Mouse (Mus musculus): ENCODE data around the gene Clcnkb. TPM values are rescaled to one million over a fixed set of nuclear protein-coding genes. Genes with fewer than 3 reads are reported as not detected.
A peak's percentile ranks its signal among the peaks of the same experiment; 100 is the strongest.

Gene Clcnkb
- polyA plus RNA-seq, 1 experiment, result not detected

DNA sequence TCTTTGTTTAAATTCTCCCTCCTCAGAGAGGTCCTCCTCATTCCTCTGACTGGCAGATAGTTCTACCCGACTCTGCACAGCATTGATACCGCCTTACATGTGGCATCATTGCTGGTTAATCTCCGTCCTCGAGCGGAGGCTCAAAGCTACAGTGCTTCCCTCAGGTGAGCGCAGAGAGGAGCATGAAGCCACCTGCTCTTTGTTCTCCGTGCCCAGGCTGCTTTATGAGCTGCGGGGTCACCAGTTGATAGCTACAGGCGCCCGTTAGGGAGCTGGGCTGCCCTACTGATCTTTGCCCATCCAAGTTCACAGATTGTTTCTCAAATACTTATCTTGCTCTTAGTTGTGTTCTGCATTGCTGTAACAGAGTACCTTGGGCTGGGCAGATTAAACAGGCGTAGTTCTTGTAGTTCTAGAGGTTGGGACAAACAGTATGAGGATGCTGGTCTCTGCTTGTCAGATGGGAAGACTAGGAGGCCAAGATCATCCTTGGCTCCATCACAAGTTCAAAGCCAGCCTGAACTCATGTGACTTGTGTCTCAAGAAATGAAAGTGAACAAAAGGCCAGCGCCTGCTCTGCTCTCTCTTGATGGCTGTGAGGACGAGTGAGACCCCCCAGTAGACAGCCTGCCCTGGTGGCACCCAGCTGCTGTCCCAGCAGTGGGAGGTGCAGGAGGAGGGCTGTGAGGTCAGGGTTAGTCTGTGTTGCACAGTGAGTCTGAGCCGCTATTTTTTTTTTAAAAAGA is 40.6 kb upstream of the Clcnkb start:
- peaks cover 41% of the 10 kb centered on the region for H3K4me1 ChIP-seq (ENCODE audit: control insufficient read depth, insufficient read depth, low read length)
- H3K4me3 ChIP-seq (ENCODE audit: insufficient read depth, low read depth, low read length), result no peak overlapping the region
- H3K27ac ChIP-seq (ENCODE audit: insufficient read depth, low read depth, low read length), result peak overlapping the region; percentile 74; the same call in 1 of the 2 replicates
- TF ChIP-seq CTCF (IDR thresholded peaks at IDR 0.05; ENCODE audit: insufficient read depth, low read depth, low read length) (no peak), POLR2A (IDR thresholded peaks at IDR 0.05; ENCODE audit: insufficient read depth, low read depth, low read length) (no peak)
- WGBS, result 93% methylated on average over 14 of the region's 14 CpGs

DNA sequence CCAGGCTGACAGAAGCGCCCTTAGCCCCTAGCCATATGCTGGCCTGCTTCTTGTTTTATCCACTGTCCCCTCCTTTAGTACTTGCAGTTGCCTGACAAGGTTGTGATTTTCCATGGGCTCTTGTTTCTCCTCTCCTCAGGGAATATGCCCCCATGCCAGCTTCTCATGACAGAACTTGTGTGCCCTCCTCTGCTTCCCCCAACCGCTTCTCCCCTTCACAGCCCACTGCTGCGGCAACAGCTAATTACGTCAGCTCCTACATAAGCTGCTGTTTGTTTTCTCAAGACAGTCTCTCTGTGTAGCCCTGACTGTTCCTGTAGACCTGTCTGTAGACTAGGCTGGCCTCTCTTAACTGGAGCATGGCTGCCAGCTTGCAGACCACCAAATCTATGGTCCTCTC is 39.7 kb upstream of the Clcnkb start:
- WGBS, result 31% methylated on average over 4 of the region's 4 CpGs
- TF ChIP-seq POLR2A (IDR thresholded peaks at IDR 0.05; ENCODE audit: insufficient read depth, low read depth, low read length) (no peak), CTCF (IDR thresholded peaks at IDR 0.05; ENCODE audit: insufficient read depth, low read depth, low read length) (no peak)
- Histone ChIP-seq H3K4me1 (ENCODE audit: control insufficient read depth, insufficient read depth, low read length) (peaks cover 35% of the 10 kb centered on the region), H3K4me3 (ENCODE audit: insufficient read depth, low read depth, low read length) (no peak overlapping the region), H3K27ac (ENCODE audit: insufficient read depth, low read depth, low read length) (peak overlapping the region; percentile 74)

DNA sequence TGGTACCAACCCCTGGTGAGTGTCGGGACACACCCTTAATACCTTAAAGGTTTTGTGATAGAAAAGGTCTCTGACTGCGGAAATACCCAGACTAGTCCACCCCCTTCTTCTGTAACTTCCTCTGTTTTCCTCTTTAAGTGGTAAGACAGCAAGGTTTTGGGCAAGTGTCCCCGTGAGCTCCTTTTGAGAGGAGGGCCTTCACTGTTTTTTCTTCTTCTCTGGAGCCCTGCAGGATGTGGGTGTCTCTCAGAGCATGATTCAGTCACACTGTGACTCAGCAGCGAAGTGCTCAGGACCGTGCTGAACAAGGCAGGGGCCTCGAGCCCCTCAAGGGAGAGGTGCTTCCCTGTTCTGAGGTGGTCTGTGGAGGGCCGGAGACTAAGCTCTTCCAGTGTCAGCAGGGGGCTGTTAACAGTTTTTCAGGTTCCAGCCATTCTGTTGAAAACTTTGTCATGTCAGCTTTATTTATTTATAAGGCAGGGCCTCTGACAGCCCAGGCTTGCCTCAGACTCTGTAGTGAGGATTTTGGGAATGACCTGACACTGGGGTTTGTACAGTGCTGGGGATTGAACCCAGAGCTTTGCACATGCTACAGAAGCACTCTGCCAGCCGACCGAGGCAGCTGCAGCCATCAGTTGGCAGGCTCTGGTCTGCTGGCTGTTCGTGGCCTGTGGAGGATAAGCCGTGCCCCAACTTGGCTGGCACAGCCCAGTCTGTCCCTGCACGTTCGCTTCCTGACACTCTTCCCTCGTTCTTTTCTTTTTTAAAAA is 39.0 kb upstream of the Clcnkb start:
- TF ChIP-seq CTCF (IDR thresholded peaks at IDR 0.05; ENCODE audit: insufficient read depth, low read depth, low read length) (no peak), POLR2A (IDR thresholded peaks at IDR 0.05; ENCODE audit: insufficient read depth, low read depth, low read length) (no peak)
- Histone ChIP-seq H3K4me1 (ENCODE audit: control insufficient read depth, insufficient read depth, low read length) (peaks cover 36% of the 10 kb centered on the region), H3K27ac (ENCODE audit: insufficient read depth, low read depth, low read length) (peak overlapping the region; percentile 74), H3K4me3 (ENCODE audit: insufficient read depth, low read depth, low read length) (no peak overlapping the region)
- WGBS, result 31% methylated on average over 14 of the region's 14 CpGs

DNA sequence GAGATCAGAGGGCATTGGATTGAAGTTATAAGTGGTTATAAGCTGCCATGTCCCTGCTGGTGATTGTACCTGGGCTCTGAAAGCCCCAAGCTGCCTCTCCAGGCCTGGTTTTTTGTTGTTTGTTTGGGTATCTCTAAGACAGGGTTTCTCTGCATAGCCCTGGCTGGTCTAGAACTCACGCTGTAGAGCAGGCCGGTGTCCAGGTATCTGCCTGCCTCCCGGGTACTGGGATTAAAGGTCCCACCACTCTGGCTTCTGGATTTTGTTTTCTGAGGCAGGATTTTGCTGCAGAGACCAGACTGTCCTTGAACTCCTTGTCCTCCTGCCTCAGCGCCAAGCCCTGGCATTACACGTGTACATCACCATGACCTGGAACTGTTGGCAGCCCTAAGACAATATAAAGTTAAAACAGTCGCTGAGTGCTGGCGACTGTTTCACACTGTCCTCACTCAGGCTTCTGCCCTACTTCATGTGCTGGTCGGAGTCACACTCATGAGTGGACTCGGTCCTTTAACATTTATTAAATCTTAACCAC is 36.2 kb upstream of the Clcnkb start:
- no peak for TF ChIP-seq POLR2A (IDR thresholded peaks at IDR 0.05; ENCODE audit: insufficient read depth, low read depth, low read length)
- TF ChIP-seq CTCF (IDR thresholded peaks at IDR 0.05; ENCODE audit: insufficient read depth, low read depth, low read length), result no peak
- 93% methylated on average over 9 of the region's 9 CpGs for WGBS

DNA sequence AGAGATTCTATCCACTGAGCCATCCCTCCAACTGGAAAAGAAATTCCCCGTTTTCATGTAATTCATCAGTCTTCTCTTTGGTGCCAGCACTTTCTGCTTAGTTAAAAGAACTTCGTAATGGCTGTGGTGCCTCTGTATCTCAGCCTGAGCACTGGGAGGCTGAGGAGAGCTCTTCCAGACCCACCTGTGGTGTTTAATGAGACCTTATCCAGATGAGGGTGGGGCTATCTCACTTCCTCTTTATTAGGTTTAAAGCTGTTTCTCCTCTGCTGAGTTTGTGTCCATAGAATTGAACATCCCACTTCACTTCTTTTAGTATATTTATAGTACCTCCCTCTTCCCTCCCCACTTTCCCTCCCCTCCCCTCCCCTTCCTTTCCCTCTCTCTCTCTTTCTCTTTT is 35.4 kb upstream of the Clcnkb start:
- Histone ChIP-seq H3K27ac (ENCODE audit: insufficient read depth, low read depth, low read length) (no peak overlapping the region), H3K4me1 (ENCODE audit: control insufficient read depth, insufficient read depth, low read length) (peaks cover 35% of the 10 kb centered on the region), H3K4me3 (ENCODE audit: insufficient read depth, low read depth, low read length) (no peak overlapping the region)
- TF ChIP-seq POLR2A (IDR thresholded peaks at IDR 0.05; ENCODE audit: insufficient read depth, low read depth, low read length), result no peak
- TF ChIP-seq CTCF (IDR thresholded peaks at IDR 0.05; ENCODE audit: insufficient read depth, low read depth, low read length), result no peak
- WGBS, result 70% methylated on average over 2 of the region's 2 CpGs

More for the DNA sequence above, 36.2 kb upstream of the Clcnkb start:
- Histone ChIP-seq H3K4me3 (ENCODE audit: insufficient read depth, low read depth, low read length) (no peak overlapping the region), H3K4me1 (ENCODE audit: control insufficient read depth, insufficient read depth, low read length) (peaks cover 32% of the 10 kb centered on the region), H3K27ac (ENCODE audit: insufficient read depth, low read depth, low read length) (no peak overlapping the region)

DNA sequence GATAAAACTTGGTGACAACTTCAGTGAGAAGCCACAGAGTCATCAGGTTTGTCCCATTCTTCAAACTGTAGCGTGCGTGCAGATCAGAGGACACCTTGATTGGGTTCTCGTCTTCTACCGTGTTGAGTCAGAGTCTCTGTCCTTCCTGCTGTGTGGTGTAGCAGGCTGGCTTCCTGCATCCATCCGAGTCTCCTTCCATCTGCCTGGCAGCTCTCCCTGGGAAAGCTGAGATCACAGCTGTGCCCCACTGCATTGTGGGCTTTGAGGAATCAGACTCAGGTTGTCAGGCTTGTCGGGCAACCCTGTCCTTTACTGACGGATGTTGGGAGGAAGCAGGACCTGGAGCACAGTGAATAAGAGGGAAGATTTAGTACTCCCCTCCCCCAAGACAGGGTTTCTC is 30.4 kb upstream of the Clcnkb start:
- TF ChIP-seq POLR2A (IDR thresholded peaks at IDR 0.05; ENCODE audit: insufficient read depth, low read depth, low read length), result no peak
- TF ChIP-seq CTCF (IDR thresholded peaks at IDR 0.05; ENCODE audit: insufficient read depth, low read depth, low read length), result no peak
- Histone ChIP-seq H3K27ac (ENCODE audit: insufficient read depth, low read depth, low read length) (no peak overlapping the region), H3K4me1 (ENCODE audit: control insufficient read depth, insufficient read depth, low read length) (peaks cover 14% of the 10 kb centered on the region), H3K4me3 (ENCODE audit: insufficient read depth, low read depth, low read length) (no peak overlapping the region)
- 41% methylated on average over 7 of the region's 7 CpGs for WGBS

DNA sequence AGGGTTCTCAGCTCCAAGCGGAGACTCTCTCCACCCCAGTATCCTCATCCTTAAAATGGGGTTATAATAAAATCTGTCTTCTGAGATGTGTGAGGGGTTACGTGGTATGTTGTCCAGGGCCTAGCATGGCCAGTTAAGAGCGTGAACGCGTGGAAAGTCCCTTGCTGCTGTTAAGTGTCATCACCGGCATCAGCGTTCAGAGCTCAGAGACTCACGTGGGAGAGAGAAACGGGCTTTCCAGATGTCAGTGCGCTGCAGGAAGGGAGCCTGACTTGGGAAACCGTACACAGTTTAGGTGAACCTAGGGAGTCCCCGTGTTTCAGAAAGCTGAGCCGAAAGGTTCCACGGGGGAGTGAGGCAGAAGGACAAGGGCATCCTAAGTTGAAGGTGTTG is 29.5 kb upstream of the Clcnkb start:
- TF ChIP-seq POLR2A (IDR thresholded peaks at IDR 0.05; ENCODE audit: insufficient read depth, low read depth, low read length) (no peak), CTCF (IDR thresholded peaks at IDR 0.05; ENCODE audit: insufficient read depth, low read depth, low read length) (no peak)
- no peak overlapping the region for H3K27ac ChIP-seq (ENCODE audit: insufficient read depth, low read depth, low read length)

DNA sequence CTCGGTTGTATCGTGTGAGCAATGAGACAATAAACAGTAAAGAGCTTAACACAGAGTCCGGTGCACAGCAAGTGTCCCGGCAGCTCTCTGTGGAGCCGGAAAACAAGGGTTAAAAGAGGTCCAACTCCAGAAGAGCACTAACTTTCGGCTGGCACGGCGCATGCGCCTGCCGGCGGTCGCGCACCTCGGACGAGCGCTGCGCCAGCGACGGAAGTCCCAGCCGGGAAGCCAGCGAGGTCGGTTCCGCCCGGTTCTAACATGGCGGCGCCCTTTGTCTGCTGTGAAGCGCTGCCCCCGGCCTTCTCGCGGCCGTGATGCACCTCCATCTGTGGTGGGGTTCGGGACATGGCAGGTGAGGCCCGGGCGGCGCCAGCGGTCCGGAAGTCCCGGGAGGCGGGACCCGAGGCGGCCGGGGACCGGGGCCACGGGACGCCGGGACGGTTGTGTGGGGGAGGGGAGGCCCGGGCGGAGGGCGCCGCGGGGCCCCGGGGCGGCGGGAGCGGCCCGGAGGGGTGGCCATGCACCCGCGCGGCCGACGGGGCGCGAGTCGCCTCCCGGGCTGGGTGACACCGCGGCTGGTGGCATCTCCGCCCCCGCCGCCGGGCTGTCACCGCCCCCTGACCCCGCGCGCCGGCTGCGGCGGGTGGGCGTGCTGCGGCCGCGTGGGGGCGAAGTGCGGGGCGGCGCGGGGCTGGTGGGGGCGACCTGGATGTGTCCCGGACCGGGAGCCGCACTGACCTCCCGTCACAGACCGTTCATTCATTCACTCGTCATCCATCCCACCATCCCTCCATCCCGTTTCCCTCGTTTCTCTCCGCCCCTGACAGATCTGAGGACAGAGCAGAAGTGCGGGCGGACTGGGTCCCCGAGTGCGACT is 28.9 kb upstream of the Clcnkb start, which contains the start of gene Zbtb17:
TSS of gene Zbtb17 (plus strand) at position 204 of the 877 bp plus-strand sequence.
- WGBS, result under 1% methylated on average over 94 of the region's 102 CpGs
- Histone ChIP-seq H3K4me1 (ENCODE audit: control insufficient read depth, insufficient read depth, low read length) (peaks cover 12% of the 10 kb centered on the region), H3K27ac (ENCODE audit: insufficient read depth, low read depth, low read length) (no peak within 1 kb of the TSS; the same call in 1 of the 2 replicates), H3K4me3 (ENCODE audit: insufficient read depth, low read depth, low read length) (peak within 1 kb of the TSS; percentile 97)
- TF ChIP-seq POLR2A (IDR thresholded peaks at IDR 0.05; ENCODE audit: insufficient read depth, low read depth, low read length), result peak; percentile 29; the same call in 1 of the 2 replicates
- TF ChIP-seq CTCF (IDR thresholded peaks at IDR 0.05; ENCODE audit: insufficient read depth, low read depth, low read length), result no peak

More for the DNA sequence above, 29.5 kb upstream of the Clcnkb start:
- H3K4me1 ChIP-seq (ENCODE audit: control insufficient read depth, insufficient read depth, low read length), result peaks cover 14% of the 10 kb centered on the region
- H3K4me3 ChIP-seq (ENCODE audit: insufficient read depth, low read depth, low read length), result peak overlapping the region; percentile 97
- WGBS, result 7% methylated on average over 14 of the region's 14 CpGs
